Mouse (Mus musculus) liver, adult 2 months (tissue): ENCODE measurements at regions not wholly inside any gene's neighbourhood (a gene's known extent, or its start where the extent isn't known, plus 50 kb on each side); places are given as distances from the start of the nearest gene placed in this dataset.

Experiments
- CTCF ChIP-seq: fragments of 200-500 bp; IDR thresholded peaks from 2 replicates; pipeline ENCODE4 v1.5.1; 2011; ENCODE audit warnings: low read depth, low read length, control low read depth
- POLR2A ChIP-seq: fragments of 200-500 bp; IDR thresholded peaks from 2 replicates; pipeline ENCODE4 v1.6.1; 2011; ENCODE audit warnings: low read length, control low read depth; ENCODE audit not compliant: insufficient read depth; ENCODE audit errors: extremely low read depth

GRCm38 (mm10) chr17:62393355-62394006 is 487.6 kb downstream of the Efna5 start:
- no peak for TF ChIP-seq CTCF
- no peak for TF ChIP-seq POLR2A
